Mouse (Mus musculus) neural tube, embryonic 11.5 days (tissue): ENCODE measurements at regions not wholly inside any gene's neighbourhood (a gene's known extent, or its start where the extent isn't known, plus 50 kb on each side); places are given as distances from the start of the nearest gene placed in this dataset.

Source experiments
- ATAC-seq: fragments of 200-750 bp; cut with Nextera tagmentation; 2 replicates; pipeline ENCODE4 v1.8.0; 2017; ENCODE audit warnings: moderate number of reproducible peaks, mild to moderate bottlenecking, moderate TSS enrichment, moderate library complexity; ENCODE audit not compliant: insufficient read depth, low FRiP score, low TSS enrichment
- DNase-seq: peaks from one replicate; pipeline ENCODE4 v3.0.0-alpha.2; 2015; ENCODE audit warnings: low spot score
- H3K27ac ChIP-seq: fragments of 300-500 bp; sonication (generic); 2 replicates; pipeline ENCODE4 v1.5.1; 2014; ENCODE audit warnings: low read depth, mild to moderate bottlenecking, low read length
- H3K27me3 ChIP-seq: fragments of 300-500 bp; sonication (generic); 2 replicates; pipeline ENCODE4 v1.6.1; 2014; ENCODE audit warnings: mild to moderate bottlenecking, low read length, mixed read lengths; ENCODE audit not compliant: control insufficient read depth, insufficient read depth
- H3K36me3 ChIP-seq: fragments of 300-500 bp; sonication (generic); 2 replicates; pipeline ENCODE4 v1.6.1; 2014; ENCODE audit warnings: mild to moderate bottlenecking, low read length, moderate library complexity, mixed read lengths; ENCODE audit not compliant: control insufficient read depth, insufficient read depth
- H3K4me1 ChIP-seq: fragments of 300-500 bp; sonication (generic); 2 replicates; pipeline ENCODE4 v1.6.1; 2014; ENCODE audit warnings: low read length, mixed read lengths; ENCODE audit not compliant: control insufficient read depth, insufficient read depth
- H3K4me2 ChIP-seq: fragments of 300-500 bp; sonication (generic); 2 replicates; pipeline ENCODE4 v1.6.1; 2014; ENCODE audit warnings: low read depth, mild to moderate bottlenecking, moderate library complexity
- H3K4me3 ChIP-seq: fragments of 300-500 bp; sonication (generic); 2 replicates; pipeline ENCODE4 v1.5.1; 2014; ENCODE audit warnings: low read depth, low read length
- H3K9ac ChIP-seq: fragments of 300-500 bp; sonication (generic); 2 replicates; pipeline ENCODE4 v1.6.1; 2014; ENCODE audit warnings: mild to moderate bottlenecking, low read length
- H3K9me3 ChIP-seq: fragments of 300-500 bp; sonication (generic); 2 replicates; pipeline ENCODE4 v1.6.1; 2016; ENCODE audit warnings: low read length; ENCODE audit not compliant: control insufficient read depth
- WGBS: fragments of 180-500 bp; shearing (Covaris S2); extraction: QIAGEN DNeasy Blood & Tissue Kit; methylation state at CpG from one replicate; pipeline ENCODE4 v1.1.7; 2014; 5-methylcytosine and 5-hydroxymethylcytosine counted together

DNA sequence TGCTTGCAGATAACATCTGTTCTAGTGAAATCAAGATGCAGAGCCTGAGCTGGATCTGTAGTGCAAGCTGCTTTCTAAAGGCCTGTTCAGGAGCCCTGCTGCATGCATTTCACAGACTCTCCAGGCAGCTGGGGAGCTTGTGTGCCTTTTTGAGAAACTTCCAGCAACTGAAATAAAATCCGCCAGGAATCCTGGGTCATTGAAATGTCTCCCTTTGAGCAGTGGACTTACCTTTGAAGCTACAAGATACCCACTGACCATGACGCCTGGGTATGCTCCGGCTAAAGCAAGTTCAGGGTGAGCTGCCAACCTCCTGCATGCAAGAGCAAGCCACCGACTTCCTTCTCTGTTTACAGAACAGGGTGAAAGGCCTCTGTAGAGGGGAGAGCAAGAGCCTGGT is 278.7 kb downstream of the Cenpw start:
- no peaks in the 10 kb centered on the region for H3K27me3 ChIP-seq
- no peaks in the 10 kb centered on the region for H3K9me3 ChIP-seq
- DNase-seq (peak; percentile 54), ATAC-seq (no peak)
- no peak overlapping the region for H3K4me3 ChIP-seq
- H3K36me3 ChIP-seq, result no peaks in the 10 kb centered on the region
- 41% methylated on average over 4 of the region's 4 CpGs for WGBS
- H3K4me1 ChIP-seq, result no peaks in the 10 kb centered on the region
- H3K27ac ChIP-seq, result no peak overlapping the region
- no peak overlapping the region for H3K9ac ChIP-seq
- no peak overlapping the region for H3K4me2 ChIP-seq

DNA sequence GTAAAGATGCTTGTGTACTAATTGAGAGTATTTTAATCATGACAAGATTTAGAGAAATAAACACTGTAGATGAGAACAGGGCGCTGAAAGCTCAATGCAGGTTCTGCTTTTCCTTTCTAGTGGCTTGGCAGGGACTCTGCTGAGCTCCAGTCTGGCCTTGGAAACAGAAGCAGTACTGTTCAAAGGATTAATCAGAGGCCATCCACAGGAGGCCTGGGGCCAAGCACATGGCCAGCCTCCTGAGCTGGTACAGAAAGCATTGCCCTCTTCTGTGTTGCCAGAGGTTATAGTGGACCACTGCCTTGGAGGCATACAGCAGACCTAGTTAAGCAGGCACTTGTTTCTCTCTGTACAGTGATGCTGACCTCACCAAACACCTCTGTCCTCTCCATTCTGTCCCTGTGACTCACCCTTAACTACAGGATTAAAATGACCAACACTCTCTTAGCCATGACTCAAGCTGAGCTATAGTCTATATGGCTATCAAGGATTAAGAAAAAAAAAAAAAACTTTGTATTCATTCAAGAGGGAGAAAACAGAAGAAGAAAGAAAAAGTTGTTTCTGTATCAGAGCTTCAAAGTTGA is 302.5 kb downstream of the Cenpw start:
- Histone ChIP-seq H3K27me3 (no peaks in the 10 kb centered on the region), H3K36me3 (no peaks in the 10 kb centered on the region), H3K27ac (no peak overlapping the region), H3K9me3 (no peaks in the 10 kb centered on the region; the same call in 1 of the 2 replicates), H3K4me2 (no peak overlapping the region), H3K9ac (no peak overlapping the region), H3K4me1 (no peaks in the 10 kb centered on the region), H3K4me3 (no peak overlapping the region)
- WGBS, result 57% methylated on average over 1 of the region's 1 CpGs
- DNase-seq, result no peak
- ATAC-seq, result no peak

DNA sequence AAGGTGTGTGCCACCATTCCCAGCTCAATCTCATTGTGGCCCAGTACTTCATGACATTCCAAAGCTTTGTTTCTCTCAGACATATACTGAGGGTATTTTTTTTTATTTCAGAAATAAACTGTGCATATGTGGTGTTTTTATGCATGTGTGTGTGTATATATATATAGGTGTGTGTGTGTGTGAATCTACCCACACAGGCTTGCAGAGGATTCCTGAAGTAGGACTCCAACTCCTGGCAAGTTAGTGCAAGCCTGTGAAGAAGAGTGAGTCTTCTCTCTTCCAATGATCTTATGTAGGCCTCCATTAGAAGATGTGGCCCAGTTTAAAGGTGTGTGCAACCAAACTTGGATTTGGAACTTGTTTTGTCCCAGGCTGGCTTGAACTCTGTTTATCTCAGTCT is 328.9 kb upstream of the Rspo3 start:
- H3K9ac ChIP-seq, result no peak overlapping the region
- no peaks in the 10 kb centered on the region for H3K4me1 ChIP-seq
- H3K9me3 ChIP-seq, result no peaks in the 10 kb centered on the region
- H3K4me2 ChIP-seq, result no peak overlapping the region
- no peaks in the 10 kb centered on the region for H3K36me3 ChIP-seq
- no peaks in the 10 kb centered on the region for H3K27me3 ChIP-seq
- H3K27ac ChIP-seq, result no peak overlapping the region
- ATAC-seq (no peak), DNase-seq (no peak)
- H3K4me3 ChIP-seq, result no peak overlapping the region

DNA sequence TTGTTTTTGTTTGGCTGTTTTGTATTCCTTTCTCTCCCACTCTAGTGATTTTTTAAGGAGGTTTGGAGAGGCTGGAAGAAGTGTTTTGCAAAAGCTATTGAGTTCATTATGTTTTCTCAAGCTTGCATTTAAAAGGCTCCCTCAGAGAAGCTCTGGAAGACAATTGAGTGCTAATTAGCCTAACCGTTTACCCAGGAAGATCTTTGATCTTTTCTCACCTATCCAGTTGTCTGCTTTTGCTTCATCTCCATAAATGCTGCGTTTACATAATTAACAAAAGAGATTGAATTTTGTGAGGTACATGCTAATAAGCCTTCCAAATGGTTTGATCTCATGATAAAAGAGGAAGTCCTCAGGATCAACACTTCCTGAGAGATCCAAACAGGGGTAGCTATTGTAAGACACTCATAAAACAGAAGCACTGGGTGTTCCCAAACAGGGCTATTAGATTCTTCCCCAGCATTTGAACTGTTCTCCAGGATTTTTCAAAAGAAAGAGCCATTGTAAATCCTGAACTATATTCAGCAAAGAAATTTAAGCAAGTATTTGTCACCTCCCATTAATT is 320.2 kb upstream of the Rspo3 start:
- Histone ChIP-seq H3K4me3 (no peak overlapping the region), H3K4me2 (no peak overlapping the region), H3K9me3 (no peaks in the 10 kb centered on the region), H3K9ac (no peak overlapping the region), H3K27me3 (no peaks in the 10 kb centered on the region), H3K36me3 (no peaks in the 10 kb centered on the region), H3K4me1 (no peaks in the 10 kb centered on the region), H3K27ac (no peak overlapping the region)
- DNase-seq, result no peak
- ATAC-seq, result no peak
- 4% methylated on average over 2 of the region's 2 CpGs for WGBS

DNA sequence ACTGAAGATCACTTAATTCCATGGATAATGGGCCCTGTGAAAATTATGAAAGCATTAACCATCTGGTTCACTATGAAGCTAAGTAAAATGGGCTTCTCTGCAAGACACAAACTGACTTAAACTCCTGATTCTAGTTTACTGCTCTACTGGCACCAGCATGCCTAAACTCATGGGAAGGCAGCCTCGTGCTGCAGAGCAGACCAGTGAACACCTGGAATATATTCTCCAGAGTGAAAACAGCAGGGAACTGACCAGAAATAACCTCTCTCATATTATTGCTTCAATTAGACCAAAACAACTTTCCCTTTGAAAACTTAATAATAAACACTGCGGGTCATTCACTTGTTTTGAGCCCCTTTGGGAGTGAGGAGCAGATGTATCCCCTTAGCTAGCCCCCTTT is 316.8 kb upstream of the Rspo3 start:
- 33% methylated on average over 2 of the region's 2 CpGs for WGBS
- H3K4me1 ChIP-seq, result no peaks in the 10 kb centered on the region
- DNase-seq, result no peak

DNA sequence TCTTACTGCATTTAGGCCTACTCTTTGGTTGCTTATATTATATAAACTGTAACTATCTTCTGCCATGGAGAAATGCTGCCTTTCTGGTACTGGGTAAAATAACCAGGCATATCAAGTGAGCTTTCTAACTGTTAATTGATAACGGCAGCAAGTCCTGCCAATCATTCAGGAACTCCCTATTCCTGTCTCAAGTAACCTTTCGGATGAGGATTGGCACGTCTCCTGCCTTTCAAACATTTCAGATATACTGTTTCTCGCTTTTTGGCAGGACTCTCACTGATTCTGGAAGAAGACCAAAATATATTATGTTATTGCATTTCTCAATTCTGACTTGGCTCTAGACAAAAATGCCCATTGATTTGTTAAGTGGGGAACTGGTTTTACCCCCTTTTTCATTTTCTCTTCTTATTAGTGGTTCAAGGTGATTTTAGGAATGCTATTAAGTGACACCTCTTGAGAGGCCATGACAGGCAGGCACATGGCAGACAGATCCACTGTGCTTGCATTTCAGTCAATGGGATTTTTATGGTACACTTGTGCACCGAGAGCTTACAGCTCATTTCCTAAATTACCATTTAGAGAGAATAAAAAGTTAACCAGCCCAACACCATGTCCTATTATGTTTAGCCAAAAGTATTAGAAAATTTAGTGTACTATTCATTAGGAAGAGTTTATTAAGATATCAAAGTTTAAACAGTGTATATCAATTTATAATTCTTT is 289.4 kb upstream of the Rspo3 start:
- no peaks in the 10 kb centered on the region for H3K27me3 ChIP-seq
- ATAC-seq (no peak), DNase-seq (no peak)
- H3K4me2 ChIP-seq, result no peak overlapping the region
- H3K4me1 ChIP-seq, result no peaks in the 10 kb centered on the region
- no peaks in the 10 kb centered on the region for H3K36me3 ChIP-seq
- no peaks in the 10 kb centered on the region for H3K9me3 ChIP-seq
- WGBS, result 77% methylated on average over 5 of the region's 5 CpGs
- H3K9ac ChIP-seq, result no peak overlapping the region
- H3K27ac ChIP-seq, result no peak overlapping the region
- no peak overlapping the region for H3K4me3 ChIP-seq

More for the DNA sequence above, 316.8 kb upstream of the Rspo3 start:
- H3K4me2 ChIP-seq, result no peak overlapping the region
- H3K9ac ChIP-seq, result no peak overlapping the region
- H3K27ac ChIP-seq, result no peak overlapping the region
- H3K9me3 ChIP-seq, result no peaks in the 10 kb centered on the region
- no peak overlapping the region for H3K4me3 ChIP-seq
- no peaks in the 10 kb centered on the region for H3K27me3 ChIP-seq
- ATAC-seq, result no peak
- H3K36me3 ChIP-seq, result no peaks in the 10 kb centered on the region

DNA sequence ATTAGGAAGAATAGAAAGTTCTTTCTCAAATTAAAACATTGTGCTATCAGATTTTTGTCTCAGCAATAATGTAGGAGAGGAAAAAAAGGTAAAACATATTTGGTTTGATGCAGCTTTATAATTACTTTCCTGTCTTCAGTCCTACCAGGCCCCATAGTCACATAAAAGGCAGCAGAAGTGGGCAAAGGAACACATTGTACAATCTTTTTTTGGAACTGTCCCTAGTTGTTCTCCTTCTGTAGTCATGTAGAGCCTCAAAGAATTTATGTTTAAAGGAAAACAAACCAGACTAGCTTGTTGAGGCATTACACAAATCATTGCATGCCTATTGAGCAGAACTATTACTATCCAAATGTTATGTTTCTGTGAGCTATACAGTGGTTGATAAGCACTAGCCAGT is 288.7 kb upstream of the Rspo3 start:
- ATAC-seq (no peak), DNase-seq (no peak)
- no peaks in the 10 kb centered on the region for H3K4me1 ChIP-seq
- no peaks in the 10 kb centered on the region for H3K27me3 ChIP-seq
- no peaks in the 10 kb centered on the region for H3K9me3 ChIP-seq
- H3K9ac ChIP-seq, result no peak overlapping the region
- H3K4me2 ChIP-seq, result no peak overlapping the region
- no peak overlapping the region for H3K4me3 ChIP-seq
- no peaks in the 10 kb centered on the region for H3K36me3 ChIP-seq
- H3K27ac ChIP-seq, result no peak overlapping the region

DNA sequence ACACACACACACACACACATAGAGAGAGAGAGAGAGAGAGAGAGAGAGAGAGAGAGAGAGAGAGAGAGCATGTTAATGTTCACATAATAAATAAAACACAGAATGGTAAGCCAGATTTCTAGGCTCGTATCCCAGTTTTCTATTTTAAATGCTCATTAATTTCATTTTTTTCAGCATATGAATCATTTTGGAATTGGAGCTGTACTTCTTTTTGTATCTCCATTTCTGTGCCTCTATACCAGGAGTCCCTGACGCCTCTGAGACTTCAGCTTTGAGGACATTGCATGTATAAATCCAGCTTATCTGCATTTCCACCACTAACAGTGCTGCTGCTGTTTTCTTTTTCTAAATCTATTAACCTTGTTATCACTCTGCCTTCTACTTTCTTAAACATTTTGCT is 287.5 kb upstream of the Rspo3 start:
- DNase-seq, result no peak
- H3K4me2 ChIP-seq, result no peak overlapping the region
- no peaks in the 10 kb centered on the region for H3K9me3 ChIP-seq
- no peaks in the 10 kb centered on the region for H3K36me3 ChIP-seq
- H3K4me1 ChIP-seq, result no peaks in the 10 kb centered on the region
- H3K9ac ChIP-seq, result no peak overlapping the region
- no peaks in the 10 kb centered on the region for H3K27me3 ChIP-seq
- no peak for ATAC-seq
- 81% methylated on average over 2 of the region's 2 CpGs for WGBS
- H3K27ac ChIP-seq, result no peak overlapping the region
- no peak overlapping the region for H3K4me3 ChIP-seq

DNA sequence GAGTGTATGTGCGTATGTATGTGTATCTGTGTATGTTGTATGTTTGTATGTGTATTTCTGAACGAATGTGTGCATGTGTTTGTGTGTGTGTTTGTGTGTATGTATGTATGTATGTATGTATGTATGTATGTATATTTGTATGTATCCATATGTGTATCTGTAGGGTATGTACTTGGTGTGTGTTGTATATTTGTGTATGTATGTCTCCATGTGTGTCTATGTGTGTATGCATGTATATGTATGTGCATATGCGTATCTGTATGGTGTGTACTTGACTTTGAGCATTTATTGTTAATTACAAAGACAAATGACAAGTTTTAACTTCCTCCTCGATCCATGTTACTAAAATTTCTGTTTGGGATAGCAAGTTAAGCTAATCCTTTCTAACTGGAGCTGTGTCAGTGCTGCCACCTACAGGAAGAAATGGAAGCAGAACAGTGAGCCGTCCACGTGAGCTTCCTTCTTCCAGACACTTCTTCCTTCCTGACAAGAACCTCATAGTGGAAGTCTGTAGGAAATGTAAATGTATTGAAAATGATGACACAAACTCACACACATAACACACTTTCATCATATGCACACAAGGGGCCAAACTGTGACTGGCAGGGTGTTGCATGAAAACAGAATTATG is 268.4 kb upstream of the Rspo3 start:
- Histone ChIP-seq H3K27me3 (no peaks in the 10 kb centered on the region), H3K9ac (no peak overlapping the region), H3K4me3 (no peak overlapping the region), H3K4me1 (no peaks in the 10 kb centered on the region), H3K36me3 (no peaks in the 10 kb centered on the region), H3K27ac (no peak overlapping the region), H3K9me3 (no peaks in the 10 kb centered on the region), H3K4me2 (no peak overlapping the region)
- 53% methylated on average over 6 of the region's 6 CpGs for WGBS
- 0 out of 2 replicates have a peak, but pooled peaks have one; percentile 63 for ATAC-seq
- DNase-seq, result peak; percentile 56
